Mouse (Mus musculus) spleen, adult 2 months (tissue): ENCODE measurements around the gene Myg1.

Experiments used
- CTCF ChIP-seq: fragments of 200-500 bp; IDR thresholded peaks from 2 replicates; pipeline ENCODE4 v1.5.1; 2011; ENCODE audit warnings: mild to moderate bottlenecking, inconsistent platforms; ENCODE audit not compliant: insufficient read depth, insufficient read length, insufficient replicate concordance; ENCODE audit errors: extremely low read depth
- POLR2A ChIP-seq: fragments of 200-500 bp; IDR thresholded peaks from 2 replicates; pipeline ENCODE4 v1.6.1; 2011; ENCODE audit warnings: low read depth, low read length, inconsistent platforms

- TF ChIP-seq POLR2A: no peak
- peak; percentile 96 for TF ChIP-seq CTCF
Measured at GRCm38 (mm10) chr15:102377163-102377543, 45.6 kb downstream of the Myg1 start.
